Mouse (Mus musculus) ovary, postnatal 14 days (tissue): ENCODE measurements at regions not wholly inside any gene's neighbourhood (a gene's known extent, or its start where the extent isn't known, plus 50 kb on each side); places are given as distances from the start of the nearest gene placed in this dataset.
"Not testable (repeated sequence)": the region's sequence is repeated elsewhere in the genome, so short reads cannot be mapped to it uniquely, and the experiment has no call there.

ENCODE experiments used
- DNase-seq: peaks from one replicate; pipeline ENCODE4 v3.0.0; 2022; ENCODE audit warnings: low spot score

DNA sequence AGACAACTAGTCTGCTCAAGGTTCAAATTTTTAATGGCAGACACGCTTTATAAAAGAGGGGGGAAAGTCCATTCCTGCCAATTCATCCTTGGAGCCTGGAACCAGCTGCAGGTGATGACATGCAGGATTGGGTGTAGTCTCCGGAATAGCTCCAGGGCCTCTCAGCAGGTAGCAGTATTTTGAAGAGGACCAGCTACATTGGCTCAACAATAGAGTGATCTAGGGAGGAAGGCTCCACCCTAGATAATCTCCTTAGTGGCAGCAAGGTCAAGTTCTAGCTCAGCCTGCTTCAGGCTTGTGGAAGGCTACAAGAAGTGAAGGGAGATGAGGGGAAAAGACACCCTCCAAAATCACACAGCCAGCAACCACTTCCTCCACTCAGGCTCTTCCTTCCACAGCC lies 1405.1 kb downstream of the 4930444P10Rik start:
- not testable (repeated sequence) for DNase-seq

DNA sequence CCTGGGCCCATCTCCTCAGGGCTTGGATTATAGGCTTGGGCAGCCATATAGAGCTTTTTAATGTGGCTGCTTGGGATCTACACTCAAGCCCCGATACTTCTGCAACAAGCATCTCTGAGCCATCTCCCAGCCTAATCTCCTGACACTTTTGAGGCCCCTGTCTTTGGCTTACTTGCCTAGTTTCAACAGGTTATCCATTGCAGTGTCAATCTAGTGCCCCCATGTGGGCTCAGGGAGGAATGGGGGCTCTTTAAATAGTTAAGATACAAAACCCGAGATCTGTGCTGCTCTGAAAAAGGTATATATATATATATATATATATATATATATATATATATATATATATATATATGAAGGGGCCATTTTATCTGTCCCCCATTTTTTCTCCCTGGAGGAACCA lies 1407.0 kb downstream of the 4930444P10Rik start:
- no peak for DNase-seq

DNA sequence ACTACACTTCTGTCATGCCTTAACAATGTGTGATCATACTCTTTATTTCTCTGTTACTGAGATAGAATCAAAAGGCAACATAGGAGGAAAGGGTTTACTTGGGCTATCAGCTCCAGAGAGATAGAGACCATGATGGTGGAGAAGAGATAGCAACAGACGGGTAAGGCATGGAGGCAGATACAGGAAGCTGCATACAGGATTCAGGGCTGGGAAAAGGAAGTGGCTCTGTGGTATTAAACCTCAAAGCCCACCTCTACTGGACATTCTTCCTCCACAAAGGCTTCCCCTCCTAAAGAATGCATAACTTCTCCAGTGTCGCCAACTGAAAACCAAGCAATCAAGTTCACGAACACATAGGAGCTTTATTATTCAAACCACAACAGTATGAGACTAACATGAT lies 1412.7 kb downstream of the 4930444P10Rik start:
- no peak for DNase-seq

DNA sequence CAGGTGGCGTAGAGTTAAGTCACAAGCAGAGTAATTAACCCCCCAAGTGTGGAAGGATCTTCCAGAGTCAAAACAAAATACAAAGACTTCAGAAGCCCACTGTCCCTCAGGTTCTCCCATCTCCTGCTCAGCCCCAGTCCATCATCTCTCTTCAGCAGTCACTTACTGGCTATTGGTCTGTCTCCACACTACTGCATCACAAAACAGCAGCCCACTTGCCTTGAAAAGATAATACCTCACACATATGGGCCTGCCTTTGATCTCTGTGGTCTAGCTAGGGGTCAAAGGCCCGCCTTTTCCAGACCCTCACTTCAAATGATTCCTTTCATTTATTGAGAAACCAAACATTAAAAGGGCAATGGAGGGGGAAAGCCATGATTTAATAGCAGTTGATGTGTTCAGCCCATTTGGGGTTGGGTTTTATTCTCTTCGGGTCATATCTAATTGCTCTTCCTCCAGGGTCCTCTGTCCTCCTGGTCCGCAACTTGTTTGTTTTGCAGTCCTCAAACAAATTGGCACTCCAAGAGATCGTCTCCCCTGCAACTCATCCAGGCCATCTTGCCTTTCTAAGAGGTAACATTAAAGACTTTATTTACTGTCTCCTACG lies 1420.6 kb downstream of the 4930444P10Rik start:
- DNase-seq = no peak

DNA sequence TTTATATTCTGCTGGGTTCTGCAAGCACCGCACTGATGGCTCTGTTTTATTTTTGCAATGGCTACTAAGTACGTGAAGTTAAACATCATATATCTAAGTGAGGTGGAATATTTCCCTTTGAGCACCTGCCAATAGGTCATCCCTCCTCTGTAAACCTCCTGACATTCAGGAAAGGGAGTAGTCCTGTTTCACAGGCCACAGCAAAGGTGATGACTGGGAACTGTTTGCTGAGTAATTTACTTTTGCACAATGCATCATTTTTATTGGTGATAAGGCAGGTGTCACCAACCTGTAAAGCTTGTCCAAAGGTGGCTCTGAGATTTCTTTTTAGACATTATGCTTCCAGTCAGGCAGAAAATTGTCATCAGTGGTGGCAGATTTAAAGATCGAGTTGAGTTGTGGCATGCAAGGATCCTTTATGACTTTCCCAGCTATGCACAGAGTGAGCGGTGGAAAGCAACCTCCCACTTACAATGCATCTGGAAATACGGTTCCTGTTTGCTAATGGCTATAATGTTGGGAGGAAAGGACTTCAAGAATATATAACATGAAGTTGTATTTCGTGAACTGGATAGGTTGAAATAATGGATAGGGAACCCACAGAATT lies 1430.3 kb downstream of the 4930444P10Rik start:
- no peak for DNase-seq

DNA sequence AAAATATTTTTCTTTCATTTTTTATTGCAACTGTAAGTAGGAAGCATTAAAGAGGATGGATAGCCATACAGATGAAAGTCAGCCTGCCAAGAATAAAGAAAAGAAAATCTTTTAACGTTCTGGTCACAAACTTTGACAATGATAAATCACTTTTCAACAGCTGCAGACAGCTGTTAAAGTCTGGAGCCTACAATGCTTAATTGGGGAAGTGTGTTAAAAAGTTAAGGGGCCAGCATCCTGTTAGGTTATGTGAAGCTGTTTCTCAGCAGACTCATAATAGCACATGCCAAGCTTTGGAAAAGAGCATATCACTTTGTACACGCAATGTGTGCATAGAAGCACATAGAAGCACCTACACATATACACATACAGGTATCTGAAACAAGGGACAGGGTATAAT lies 1431.3 kb downstream of the 4930444P10Rik start:
- no peak for DNase-seq

DNA sequence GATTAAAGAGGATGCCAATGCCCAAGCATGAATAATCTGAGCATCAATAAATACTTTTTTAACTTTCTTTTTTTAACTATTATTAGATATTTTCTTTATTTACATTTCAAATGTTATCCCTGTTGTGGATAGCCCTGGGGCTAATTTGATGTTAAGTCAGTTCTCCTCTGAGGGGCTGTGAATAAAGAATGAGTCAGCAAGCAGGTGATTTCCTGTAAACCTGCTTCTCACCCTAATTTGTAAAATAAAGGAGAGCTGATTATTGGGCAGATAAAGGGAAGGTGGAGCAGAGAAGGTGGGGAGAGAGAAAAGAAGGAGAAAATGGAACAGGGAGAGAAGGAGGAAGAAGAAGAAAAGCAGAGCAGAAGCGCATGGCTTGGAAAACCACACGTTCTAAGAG lies 1442.8 kb downstream of the 4930444P10Rik start:
- no peak for DNase-seq

DNA sequence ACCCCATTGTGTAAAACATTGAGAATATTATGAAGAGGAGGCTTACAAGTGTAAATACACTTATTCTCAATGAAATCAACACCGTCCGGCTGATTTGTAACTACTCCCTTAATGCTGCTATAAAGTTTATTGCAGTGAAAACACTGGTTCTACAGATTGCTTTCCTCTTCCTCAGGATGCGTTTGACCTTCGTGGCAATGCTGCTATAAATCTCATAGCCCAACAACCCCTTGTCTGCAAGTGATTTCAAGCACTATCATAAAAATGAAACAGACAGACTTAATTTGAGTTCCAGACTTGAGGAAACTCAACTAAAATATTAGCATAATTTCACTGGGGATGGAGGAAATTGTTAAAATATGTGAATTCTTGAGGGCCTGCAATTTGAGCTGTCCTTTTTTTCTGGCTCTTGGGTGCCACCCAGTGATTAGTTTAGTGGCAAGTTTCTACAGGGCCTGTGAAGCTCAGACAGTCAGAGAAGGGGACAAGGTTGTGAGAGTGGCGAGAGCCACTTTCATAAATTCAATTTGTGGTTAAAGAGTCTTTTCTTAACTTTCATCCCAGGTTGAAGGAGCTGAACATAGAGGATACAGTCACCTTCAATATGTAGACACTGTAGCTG lies 1457.4 kb downstream of the 4930444P10Rik start:
- peak; percentile 3 for DNase-seq

DNA sequence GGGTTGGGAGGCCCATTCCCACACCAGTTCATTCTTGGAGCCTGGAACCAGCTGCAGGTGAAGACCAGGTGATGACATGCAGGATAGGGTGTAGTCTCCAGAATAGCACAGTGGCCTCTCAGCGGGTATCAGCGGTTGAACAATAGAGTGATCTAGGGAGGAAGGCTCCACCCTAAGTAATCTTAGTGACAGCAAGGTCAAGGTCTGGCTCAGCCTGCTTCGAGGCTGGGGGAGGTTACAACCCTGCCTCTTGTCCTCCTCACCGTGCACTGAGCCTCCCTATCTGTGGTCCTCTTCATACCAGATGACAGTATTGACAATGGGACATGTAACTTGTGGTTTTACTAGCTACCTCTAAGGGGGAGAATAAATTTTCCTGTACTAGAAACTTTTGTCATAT lies 1461.1 kb downstream of the 4930444P10Rik start:
- DNase-seq = no peak

DNA sequence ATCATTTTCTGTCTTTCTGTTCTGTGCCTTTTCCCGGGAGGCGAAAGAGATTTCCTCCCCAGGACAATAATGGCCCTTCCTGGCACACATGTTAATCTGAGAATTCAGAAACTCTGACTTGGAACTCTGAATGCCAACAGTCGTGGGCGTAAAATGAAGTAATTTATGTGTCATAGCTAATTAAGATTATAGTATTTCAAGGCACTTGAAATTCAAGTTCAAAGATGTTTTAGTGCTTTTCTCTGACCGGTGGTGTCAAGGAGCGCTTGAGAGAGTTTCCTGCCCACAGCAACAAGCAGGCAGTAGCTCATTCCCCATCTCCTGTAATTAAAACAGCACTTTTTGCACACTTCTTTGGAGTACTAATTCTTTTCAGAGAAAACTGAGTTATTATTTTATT lies 1465.9 kb downstream of the 4930444P10Rik start:
- DNase-seq = no peak

DNA sequence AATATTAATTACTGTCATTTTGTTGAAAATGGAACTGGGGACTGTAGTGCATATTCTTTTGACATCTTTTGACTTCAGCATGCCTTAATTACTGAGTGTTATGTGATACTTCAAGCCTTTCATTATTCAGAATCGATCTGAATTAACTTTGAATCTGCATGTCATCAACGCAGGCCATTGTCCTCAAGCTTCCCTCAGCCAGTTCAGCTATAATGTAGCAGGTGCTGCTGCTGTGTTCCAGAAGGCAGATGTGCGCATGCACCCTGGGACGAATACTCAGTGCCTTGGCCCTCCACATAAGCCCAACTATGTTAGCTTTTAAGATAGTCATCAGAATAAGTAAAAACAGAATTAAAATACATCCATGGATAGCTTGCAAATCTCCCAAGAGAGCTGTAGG lies 1466.4 kb downstream of the 4930444P10Rik start:
- no peak for DNase-seq

DNA sequence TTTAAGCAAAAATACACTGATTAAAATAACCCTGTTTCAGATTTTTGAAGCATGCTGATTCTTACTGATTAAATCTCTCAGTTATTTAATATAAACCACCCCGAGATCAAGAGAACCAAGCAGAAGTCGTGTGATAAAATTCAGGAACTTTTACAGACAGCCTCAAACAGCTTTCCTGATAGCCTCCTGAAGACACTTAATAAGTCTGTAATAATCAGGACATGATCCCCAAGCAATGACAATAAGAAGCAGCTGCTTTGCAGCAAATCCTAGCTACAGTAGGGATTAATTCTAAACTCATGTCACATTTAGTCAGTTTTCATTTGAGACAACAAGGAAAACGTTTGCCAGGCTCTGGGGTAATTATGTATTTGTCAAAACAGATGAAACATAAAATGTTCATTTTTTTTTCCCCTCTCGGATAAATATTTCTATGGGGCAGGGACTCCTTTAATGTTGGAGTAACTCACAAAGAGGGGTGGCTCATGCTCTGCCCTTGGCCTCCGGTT lies 1472.1 kb downstream of the 4930444P10Rik start:
- no peak for DNase-seq

DNA sequence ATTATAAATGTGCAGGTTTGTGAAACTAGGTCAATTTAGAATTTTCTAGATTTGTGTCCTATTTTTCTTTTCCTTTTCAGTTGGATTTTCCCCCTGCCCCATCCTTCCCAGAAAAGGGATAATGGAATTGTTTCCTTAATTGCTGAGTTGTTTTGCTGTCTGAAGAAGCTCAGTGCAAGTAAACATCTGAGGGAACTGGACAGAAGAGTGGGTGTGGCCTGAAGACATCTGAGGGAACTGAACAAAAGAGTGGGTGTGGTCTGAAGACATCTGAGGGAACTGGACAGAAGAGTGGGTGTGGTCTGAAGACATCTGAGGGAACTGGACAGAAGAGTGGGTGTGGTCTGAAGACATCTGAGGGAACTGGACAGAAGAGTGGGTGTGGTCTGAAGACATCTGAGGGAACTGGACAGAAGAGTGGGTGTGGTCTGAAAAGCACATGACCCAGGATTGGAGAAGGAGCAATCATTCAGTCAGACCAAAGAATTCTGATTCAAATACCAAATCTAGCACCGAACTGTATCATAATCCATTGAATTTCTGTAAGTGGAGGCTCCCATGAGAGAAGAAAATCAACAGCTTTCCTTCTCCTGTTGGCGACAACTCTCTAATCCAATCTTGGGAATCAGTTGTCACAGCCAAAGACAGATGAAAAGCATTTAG lies 1479.8 kb downstream of the 4930444P10Rik start:
- no peak for DNase-seq

DNA sequence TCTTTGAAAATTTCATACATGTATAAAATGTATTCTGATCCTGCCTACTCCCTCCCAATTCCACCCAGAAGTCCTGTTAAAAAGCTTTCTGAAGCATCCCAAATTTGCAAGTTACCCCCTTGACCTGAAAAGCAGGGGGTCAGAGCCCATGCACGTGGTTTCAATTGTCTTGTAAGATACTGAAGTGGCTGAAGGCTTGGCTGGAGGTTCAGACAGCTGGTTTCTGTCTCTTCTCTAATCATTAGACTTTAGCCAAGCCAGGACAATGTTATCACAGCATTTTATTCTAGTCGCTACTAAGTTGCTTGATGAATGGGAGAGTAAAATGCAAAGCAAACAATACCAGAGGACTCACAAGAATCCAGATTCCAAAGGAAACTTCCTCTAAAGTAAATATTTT lies 1484.1 kb downstream of the 4930444P10Rik start:
- no peak for DNase-seq

DNA sequence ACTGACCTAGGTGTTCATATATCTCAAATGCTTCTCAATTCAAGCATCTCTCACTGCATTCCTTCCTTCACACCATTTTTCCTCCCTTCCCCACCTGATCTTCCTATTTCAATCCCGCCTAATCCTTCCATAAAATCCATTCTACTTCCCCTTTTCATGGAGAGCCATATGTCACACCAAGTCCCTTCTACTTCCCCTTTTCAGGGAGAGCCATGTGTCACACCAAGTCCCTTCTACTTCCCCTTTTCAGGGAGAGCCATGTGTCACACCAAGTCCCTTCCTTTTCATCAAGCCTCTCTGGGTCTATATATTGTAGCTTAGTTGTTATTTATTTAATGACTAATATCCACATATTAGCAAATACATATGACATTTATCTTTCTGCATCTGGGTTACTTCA lies 1497.2 kb downstream of the 4930444P10Rik start:
- no peak for DNase-seq

DNA sequence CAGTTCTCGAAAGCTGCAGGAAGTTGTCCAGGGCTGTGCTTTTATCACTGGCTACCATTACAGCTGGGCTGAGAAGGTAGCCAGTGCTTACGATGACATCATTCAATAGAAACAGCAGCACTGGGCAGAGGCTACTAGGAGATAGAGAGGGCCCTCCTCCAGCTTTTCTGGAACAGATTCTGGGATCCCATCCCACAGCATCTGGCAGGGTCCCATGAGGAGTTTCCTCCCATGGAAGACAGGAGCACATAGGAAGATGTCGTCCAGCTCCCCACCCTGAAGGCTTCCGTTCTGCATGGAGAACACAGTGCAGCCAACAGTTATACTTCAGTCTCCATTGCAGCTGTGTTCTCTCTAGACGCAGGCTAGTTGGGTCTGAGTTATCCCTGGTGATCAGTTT lies 1503.2 kb downstream of the 4930444P10Rik start:
- peak; percentile 30 for DNase-seq

DNA sequence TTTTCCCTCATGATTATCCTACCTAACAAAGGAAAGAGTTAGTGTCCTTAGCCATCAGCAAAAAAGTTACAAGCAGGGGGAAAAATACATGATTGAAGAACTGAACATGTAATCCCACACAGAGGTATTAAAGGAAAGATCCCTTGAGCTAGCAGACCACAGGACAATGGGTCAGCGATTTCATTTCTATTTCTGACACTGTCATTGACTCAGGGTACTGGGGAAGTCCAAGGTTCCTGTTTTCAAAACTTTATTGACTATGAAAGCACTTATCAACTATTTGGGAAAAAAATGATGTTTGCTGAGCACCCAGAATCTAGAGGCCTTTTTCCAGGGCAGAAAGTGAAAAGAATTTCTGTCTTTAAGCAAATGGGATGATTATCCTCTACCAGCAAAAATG lies 1513.7 kb downstream of the 4930444P10Rik start:
- DNase-seq = no peak

DNA sequence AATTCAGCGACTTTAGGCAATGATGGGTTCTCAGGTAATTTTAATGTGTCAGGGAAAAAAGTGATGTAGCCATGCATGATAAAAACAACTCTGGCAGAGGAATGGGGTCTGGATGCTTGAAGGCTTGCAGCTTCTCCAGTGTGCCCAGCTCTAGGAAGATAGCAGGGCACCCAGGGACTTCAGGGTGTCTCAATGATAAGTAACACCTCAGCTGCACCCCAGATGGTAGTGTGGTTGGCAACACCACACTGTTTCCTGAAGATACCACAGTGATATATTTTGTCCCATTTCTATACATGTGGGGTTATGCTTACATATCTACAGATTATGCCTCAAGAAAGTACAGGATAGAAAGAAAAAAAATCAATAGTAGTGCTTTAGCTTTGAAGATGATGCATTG lies 1516.9 kb downstream of the 4930444P10Rik start:
- no peak for DNase-seq

DNA sequence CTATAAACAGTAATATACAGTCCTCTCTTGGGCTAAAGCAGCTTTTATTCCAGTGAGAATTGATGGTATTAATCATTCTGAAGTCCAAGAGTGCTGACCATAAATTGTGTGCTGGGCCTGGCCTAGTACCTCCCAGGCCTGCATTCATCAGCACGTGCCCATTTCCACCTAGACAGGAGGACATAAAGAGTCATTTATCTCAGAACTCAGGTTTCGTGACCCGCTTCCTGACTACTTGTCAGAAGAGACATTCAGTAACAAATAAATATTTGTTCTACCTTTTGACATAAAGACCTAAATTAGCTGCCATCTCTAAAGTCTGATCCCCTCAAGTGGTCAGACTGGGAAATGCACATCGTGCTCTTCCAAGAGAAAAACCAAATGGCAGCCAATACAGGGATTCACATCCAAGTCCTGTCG lies 1522.6 kb downstream of the 4930444P10Rik start:
- DNase-seq = peak; percentile 5

DNA sequence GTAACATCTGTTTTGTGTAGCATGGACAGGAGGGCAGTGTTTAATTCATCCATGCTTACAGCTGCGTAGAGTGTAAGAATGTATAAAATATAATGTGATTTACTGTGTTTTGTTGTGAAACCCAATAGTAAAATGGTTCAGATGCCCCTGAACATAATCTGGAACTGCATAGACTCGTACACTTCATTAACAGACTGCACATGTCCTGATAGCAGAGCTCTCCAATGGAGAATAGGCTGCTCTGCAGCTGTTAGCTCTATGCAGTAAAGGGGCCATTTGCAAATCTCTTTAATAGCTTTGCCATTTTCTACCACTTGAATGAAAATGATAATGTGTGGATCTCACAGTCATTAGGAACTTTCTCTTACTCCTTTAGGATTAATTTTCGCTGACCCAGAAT lies 1523.0 kb downstream of the 4930444P10Rik start:
- no peak for DNase-seq

DNA sequence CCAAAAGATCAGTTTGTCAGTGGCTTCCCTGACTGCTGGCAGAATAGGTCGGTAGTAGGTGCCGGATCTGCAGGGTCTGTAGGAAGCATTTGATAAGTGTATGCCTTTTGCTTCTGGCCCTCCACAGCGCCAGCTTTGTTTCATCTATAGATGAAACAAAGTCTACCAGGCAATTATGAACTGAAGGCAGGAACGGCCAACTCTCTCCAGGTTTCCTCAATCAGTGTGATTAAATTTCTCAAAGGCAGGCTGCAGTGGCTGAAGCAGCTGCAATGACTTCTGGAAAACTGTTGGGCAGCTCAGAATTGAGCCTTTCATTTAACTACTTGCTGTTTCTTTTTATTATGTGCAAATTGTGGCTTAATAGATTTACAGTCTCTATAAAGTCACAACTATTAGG lies 1526.1 kb downstream of the 4930444P10Rik start:
- DNase-seq = no peak

DNA sequence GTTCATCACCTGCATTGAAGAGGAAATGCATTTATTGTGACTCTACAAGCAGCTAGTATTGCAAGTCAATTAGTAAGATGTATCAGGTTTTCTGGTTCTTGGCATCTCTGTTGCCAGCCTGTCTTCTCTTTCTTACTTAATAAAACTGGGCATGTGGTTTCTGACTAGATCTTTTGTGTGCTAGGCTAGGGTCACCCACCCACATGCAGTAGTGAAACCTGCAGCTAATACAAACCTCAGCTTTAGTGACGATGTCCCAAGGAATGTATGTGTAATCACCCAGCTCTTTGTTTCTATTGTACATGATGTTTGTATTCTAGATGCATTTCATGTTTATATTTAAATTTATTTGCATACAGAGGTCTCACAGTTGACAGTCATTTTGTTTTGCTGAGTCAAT lies 1526.7 kb downstream of the 4930444P10Rik start:
- no peak for DNase-seq
